Mouse (Mus musculus): ENCODE results near the gene Dnm3.

DNA sequence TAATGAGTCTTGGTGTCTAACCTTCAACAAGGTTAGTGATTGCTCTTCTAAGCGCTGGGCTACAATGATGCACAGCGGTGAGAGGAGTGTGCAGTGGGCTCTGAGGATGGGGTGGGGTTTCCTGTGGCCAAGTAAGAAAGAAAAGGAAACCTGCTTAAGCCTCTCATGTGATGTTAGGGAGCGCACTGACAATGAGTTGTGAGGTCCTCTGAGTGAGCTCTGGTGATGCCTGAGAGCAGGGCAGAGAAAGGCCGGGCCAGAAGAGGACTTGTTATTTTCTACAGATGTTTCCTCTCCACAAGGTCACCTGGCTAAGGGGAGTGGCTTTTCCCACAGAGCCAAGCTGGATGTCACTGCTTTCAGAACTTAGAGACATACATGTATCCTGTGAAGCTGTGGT lies 298.4 kb downstream of the Dnm3 start:
- no peak for TF ChIP-seq POLR2A (IDR thresholded peaks at IDR 0.05; ENCODE audit: extremely low read depth, insufficient read depth, low read length)
- no peak for TF ChIP-seq CTCF (IDR thresholded peaks at IDR 0.05; ENCODE audit: extremely low read depth, insufficient read depth, low read length)
